Mouse (Mus musculus) bone marrow macrophage, adult 2 months (primary cell): Measurements from ENCODE around the gene Sec14l2. TPM values are rescaled to one million over a fixed set of nuclear protein-coding genes. Genes with fewer than 3 reads are reported as not detected.
"Not testable (repeated sequence)": the region's sequence is repeated elsewhere in the genome, so short reads cannot be mapped to it uniquely, and the experiment has no call there.

Source experiments
- H3K27ac ChIP-seq: 2 replicates; pipeline ENCODE4 v1.5.1; 2012; ENCODE audit warnings: low read depth, low read length; ENCODE audit not compliant: insufficient read depth
- H3K4me1 ChIP-seq: 2 replicates; pipeline ENCODE4 v1.6.1; 2012; ENCODE audit warnings: low read length; ENCODE audit not compliant: control insufficient read depth, insufficient read depth
- H3K4me3 ChIP-seq: 2 replicates; pipeline ENCODE4 v1.5.1; 2012; ENCODE audit warnings: mild to moderate bottlenecking, low read length, moderate library complexity; ENCODE audit not compliant: insufficient read depth
- CTCF ChIP-seq: IDR thresholded peaks from 2 replicates; pipeline ENCODE4 v1.5.1; 2012; ENCODE audit warnings: low read depth, mild to moderate bottlenecking, low read length, moderate library complexity
- POLR2A ChIP-seq: IDR thresholded peaks from 2 replicates; pipeline ENCODE4 v1.6.1; 2012; ENCODE audit warnings: mild to moderate bottlenecking, low read depth, low read length, borderline replicate concordance
- polyA plus RNA-seq: library from polyadenylated mRNA; stranded (reverse); fragments of >200 nt; gene quantifications from 2 replicates; pipeline ENCODE4 v1.2.4, GENCODE M21; 2012; ENCODE audit not compliant: missing spikeins, insufficient read depth, insufficient read length

Gene Sec14l2
- polyA plus RNA-seq, 1 experiment: not detected

- TF ChIP-seq CTCF: no peak
- TF ChIP-seq POLR2A: no peak
- peak overlapping the region; percentile 38; the same call in 1 of the 2 replicates for H3K4me3 ChIP-seq
Observed at GRCm38 (mm10) chr11:4134400-4134799, 11.2 kb upstream of the Sec14l2 start.

GRCm38 (mm10) chr11:4133450-4133849 is 10.2 kb upstream of the Sec14l2 start:
- Histone ChIP-seq H3K4me1 (0 out of 2 replicates have a peak, but pooled peaks cover 3% of the 10 kb centered on the region), H3K4me3 (no peak overlapping the region), H3K27ac (no peak overlapping the region)
- TF ChIP-seq POLR2A: no peak
- TF ChIP-seq CTCF: no peak

More at GRCm38 (mm10) chr11:4134400-4134799, 11.2 kb upstream of the Sec14l2 start:
- Histone ChIP-seq H3K27ac (no peak overlapping the region), H3K4me1 (0 out of 2 replicates have a peak, but pooled peaks cover 3% of the 10 kb centered on the region)

- not testable (repeated sequence) for H3K4me3 ChIP-seq, H3K4me1 ChIP-seq, H3K27ac ChIP-seq
Observed at GRCm38 (mm10) chr11:4128461-4128860, 5.2 kb upstream of the Sec14l2 start.

GRCm38 (mm10) chr11:4127059-4127458 is 3.8 kb upstream of the Sec14l2 start:
- no peak for TF ChIP-seq POLR2A
- TF ChIP-seq CTCF: no peak
- H3K27ac ChIP-seq: no peak overlapping the region
- H3K4me3 ChIP-seq: no peak overlapping the region
- peaks cover 11% of the 10 kb centered on the region for H3K4me1 ChIP-seq

- no peak overlapping the region for H3K4me3 ChIP-seq
- TF ChIP-seq CTCF (peak; percentile 34; the same call in 1 of the 2 replicates), POLR2A (no peak)
- no peak overlapping the region for H3K27ac ChIP-seq
- peaks cover 11% of the 10 kb centered on the region for H3K4me1 ChIP-seq
Observed at GRCm38 (mm10) chr11:4123922-4124321, 707 bp upstream of the Sec14l2 start.

- H3K27ac ChIP-seq: no peak overlapping the region
- TF ChIP-seq CTCF (no peak), POLR2A (no peak)
- peaks cover 11% of the 10 kb centered on the region for H3K4me1 ChIP-seq
- H3K4me3 ChIP-seq: no peak overlapping the region
Observed at GRCm38 (mm10) chr11:4122226-4122625, 989 bp downstream of the Sec14l2 start.

- TF ChIP-seq CTCF (no peak), POLR2A (no peak)
- Histone ChIP-seq H3K4me1 (peaks cover 11% of the 10 kb centered on the region), H3K27ac (no peak overlapping the region), H3K4me3 (no peak overlapping the region)
Observed at GRCm38 (mm10) chr11:4121691-4122090, 1.5 kb downstream of the Sec14l2 start.

- TF ChIP-seq POLR2A (no peak), CTCF (no peak)
- H3K4me1 ChIP-seq: peaks cover 11% of the 10 kb centered on the region
- H3K4me3 ChIP-seq: no peak overlapping the region
- H3K27ac ChIP-seq: no peak overlapping the region
Observed at GRCm38 (mm10) chr11:4119635-4120034, 3.6 kb downstream of the Sec14l2 start.

GRCm38 (mm10) chr11:4118081-4118921 is 4.9 kb downstream of the Sec14l2 start:
- peaks cover 8% of the 10 kb centered on the region for H3K4me1 ChIP-seq
- peak overlapping the region; percentile 51 for H3K4me3 ChIP-seq
- TF ChIP-seq CTCF: no peak
- no peak for TF ChIP-seq POLR2A
- no peak overlapping the region for H3K27ac ChIP-seq

GRCm38 (mm10) chr11:4117372-4118071 is 5.7 kb downstream of the Sec14l2 start:
- H3K4me1 ChIP-seq: peaks cover 2% of the 10 kb centered on the region
- no peak overlapping the region for H3K27ac ChIP-seq
- no peak for TF ChIP-seq CTCF
- no peak for TF ChIP-seq POLR2A
- H3K4me3 ChIP-seq: peak overlapping the region; percentile 51; the same call in 1 of the 2 replicates
